Mouse (Mus musculus) C2C12 (cell line): ENCODE data around the gene Cpn1. TPM values are rescaled to one million over a fixed set of nuclear protein-coding genes. Genes with fewer than 3 reads are reported as not detected.

Source experiments
- H3K27me3 ChIP-seq: one replicate; pipeline ENCODE4 v1.6.1; 2011; ENCODE audit not compliant: control insufficient read depth, insufficient read depth, insufficient read length
- H3K36me3 ChIP-seq: one replicate; pipeline ENCODE4 v1.6.1; 2011; ENCODE audit not compliant: control insufficient read depth, insufficient read depth
- H3K4me3 ChIP-seq: one replicate; pipeline ENCODE4 v1.5.1; 2011; ENCODE audit warnings: mild to moderate bottlenecking, control low read depth; ENCODE audit not compliant: poor library complexity, insufficient read depth, severe bottlenecking
- H3K79me2 ChIP-seq: one replicate; pipeline ENCODE4 v1.6.1; 2011; ENCODE audit not compliant: control insufficient read depth, insufficient read depth
- H3K79me3 ChIP-seq: one replicate; pipeline ENCODE4 v1.6.1; 2011; ENCODE audit warnings: low read depth, control low read depth
- H3ac ChIP-seq: one replicate; pipeline ENCODE3; 2011; ENCODE audit warnings: low read depth; ENCODE audit not compliant: control insufficient read depth, insufficient read length
- CEBPB ChIP-seq: IDR thresholded peaks from one replicate; pipeline ENCODE4 v1.6.1; 2011; ENCODE audit warnings: low read depth, mild to moderate bottlenecking, control low read depth, moderate library complexity
- CTCF ChIP-seq: IDR thresholded peaks from one replicate; pipeline ENCODE4 v1.5.1; 2011; ENCODE audit not compliant: control insufficient read depth, insufficient read depth, insufficient read length
- FOSL1 ChIP-seq: IDR thresholded peaks from one replicate; pipeline ENCODE4 v1.8.0; 2011; ENCODE audit warnings: mild to moderate bottlenecking, low read length; ENCODE audit not compliant: poor library complexity, insufficient read depth, severe bottlenecking
- MAX ChIP-seq: IDR thresholded peaks from one replicate; pipeline ENCODE4 v1.6.1; 2011; ENCODE audit warnings: mild to moderate bottlenecking, control low read depth
- MYOD1 ChIP-seq: IDR thresholded peaks from one replicate; pipeline ENCODE4 v1.6.1; 2011; ENCODE audit warnings: low read depth; ENCODE audit not compliant: control insufficient read depth, insufficient read length
- MYOG ChIP-seq: IDR thresholded peaks from one replicate; pipeline ENCODE4 v1.6.1; 2011; ENCODE audit not compliant: control insufficient read depth, insufficient read length; ENCODE audit errors: extremely low read depth
- USF1 ChIP-seq: IDR thresholded peaks from one replicate; pipeline ENCODE4 v1.6.1; 2011; ENCODE audit warnings: low read depth, mild to moderate bottlenecking, control low read depth, moderate library complexity
- polyA plus RNA-seq: library from polyadenylated mRNA; unstranded; fragments of >200 nt; fragmentation: generic; extraction: Trizol; gene quantifications from one replicate; pipeline ENCODE4 v1.2.1, GENCODE M21; 2012; ENCODE audit warnings: missing spikeins

Gene Cpn1
- polyA plus RNA-seq, 1 experiment = 0.09 TPM

DNA sequence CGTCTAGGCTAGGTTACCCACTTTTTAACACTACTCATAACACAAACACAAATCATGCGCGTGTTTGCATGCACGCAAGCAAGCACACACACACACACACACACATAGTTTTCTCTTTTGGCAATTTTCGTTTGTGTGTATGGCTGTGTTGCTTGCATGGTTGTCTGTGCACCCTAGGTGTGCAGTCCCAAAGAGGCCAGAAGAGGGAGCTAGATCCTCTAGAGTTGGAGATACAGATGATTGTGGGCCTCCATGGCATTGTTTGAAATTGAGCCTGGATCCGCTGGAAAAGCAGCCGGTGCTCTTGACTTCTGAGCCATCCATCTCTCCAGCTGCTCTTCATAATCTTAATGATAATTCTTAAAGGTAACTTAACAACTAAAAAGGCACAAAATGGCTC lies 79.9 kb downstream of the Cpn1 start:
- H3K36me3 ChIP-seq = peaks cover 11% of the 10 kb centered on the region

More for the DNA sequence above, 79.9 kb downstream of the Cpn1 start:
- Histone ChIP-seq H3K4me3 (no peak overlapping the region), H3K79me2 (no peaks in the 10 kb centered on the region), H3K27me3 (no peaks in the 10 kb centered on the region), H3K79me3 (no peaks in the 10 kb centered on the region), H3ac (no peak overlapping the region)
- no peak for TF ChIP-seq USF1
- no peak for TF ChIP-seq MYOG
- no peak for TF ChIP-seq CEBPB
- TF ChIP-seq MAX = no peak
- no peak for TF ChIP-seq CTCF
- TF ChIP-seq FOSL1 = no peak
- no peak for TF ChIP-seq MYOD1

Other genes starting within 250 kb of the Cpn1 start
- 5.6 TPM for gene Cutc, start 233.6 kb downstream of the Cpn1 start, polyA plus RNA-seq
- 6.3 TPM for gene Cox15, start 233.6 kb downstream of the Cpn1 start, polyA plus RNA-seq
- gene Abcc2, start 204.4 kb downstream of the Cpn1 start, polyA plus RNA-seq = not detected
- 8.5 TPM for gene Dnmbp, start 46.4 kb downstream of the Cpn1 start, polyA plus RNA-seq
- gene Cyp2c23, start 42.7 kb upstream of the Cpn1 start, polyA plus RNA-seq = not detected
- gene Erlin1, start 83.2 kb upstream of the Cpn1 start, polyA plus RNA-seq = 14.8 TPM
- gene Chuk, start 120.9 kb upstream of the Cpn1 start, polyA plus RNA-seq = 9.7 TPM
- 16.5 TPM for gene Cwf19l1, start 149.3 kb upstream of the Cpn1 start, polyA plus RNA-seq
- gene Bloc1s2, start 159.9 kb upstream of the Cpn1 start, polyA plus RNA-seq = 70.4 TPM
- gene Pkd2l1, start 205.9 kb upstream of the Cpn1 start, polyA plus RNA-seq = not detected
- gene Scd3, start 216.7 kb upstream of the Cpn1 start, polyA plus RNA-seq = 0.06 TPM